Mouse (Mus musculus): Measurements from ENCODE around the gene Gal3st1. TPM values are rescaled to one million over a fixed set of nuclear protein-coding genes. Genes with fewer than 3 reads are reported as not detected.
A peak's percentile ranks its signal among the peaks of the same experiment; 100 is the strongest.
"Not testable (repeated sequence)": the region's sequence is repeated elsewhere in the genome, so short reads cannot be mapped to it uniquely, and the experiment has no call there.

Gene Gal3st1
- polyA plus RNA-seq, 1 experiment = 1.8 TPM

- TF ChIP-seq CTCF (IDR thresholded peaks at IDR 0.05; ENCODE audit: low read depth, low read length) (no peak), POLR2A (IDR thresholded peaks at IDR 0.05; ENCODE audit: insufficient read depth, low read length) (no peak), EP300 (IDR thresholded peaks at IDR 0.05; ENCODE audit: insufficient read depth, low read depth, low read length) (no peak)
- no peak overlapping the region for H3K4me3 ChIP-seq (ENCODE audit: low read depth, low read length)
- peaks cover 3% of the 10 kb centered on the region for H3K27me3 ChIP-seq (ENCODE audit: control insufficient read depth, insufficient read depth, low read length, poor library complexity, severe bottlenecking)
- no peaks in the 10 kb centered on the region for H3K4me1 ChIP-seq (ENCODE audit: control insufficient read depth, insufficient read depth, low read length)
- no peak overlapping the region for H3K9ac ChIP-seq (ENCODE audit: low read depth, poor library complexity, severe bottlenecking)
- H3K36me3 ChIP-seq (ENCODE audit: control insufficient read depth, insufficient read depth, low read length, poor library complexity, severe bottlenecking) = no peaks in the 10 kb centered on the region
- no peak overlapping the region for H3K27ac ChIP-seq (ENCODE audit: insufficient read depth, low read length)
- H3K9me3 ChIP-seq (replicated peaks; ENCODE audit: control insufficient read depth, insufficient read depth, low read length, poor library complexity, severe bottlenecking) = no peaks in the 10 kb centered on the region
Measured at GRCm38 (mm10) chr11:3999547-3999946, 16.1 kb downstream of the Gal3st1 start.

GRCm38 (mm10) chr11:4001603-4002002 is 18.2 kb downstream of the Gal3st1 start:
- H3K4me1 ChIP-seq (ENCODE audit: control insufficient read depth, insufficient read depth, low read length) = no peaks in the 10 kb centered on the region
- H3K9ac ChIP-seq (ENCODE audit: low read depth, poor library complexity, severe bottlenecking) = no peak overlapping the region
- H3K27me3 ChIP-seq (ENCODE audit: control insufficient read depth, insufficient read depth, low read length, poor library complexity, severe bottlenecking) = peaks cover 3% of the 10 kb centered on the region
- peak; percentile 86 for TF ChIP-seq CTCF (IDR thresholded peaks at IDR 0.05; ENCODE audit: low read depth, low read length)
- TF ChIP-seq POLR2A (IDR thresholded peaks at IDR 0.05; ENCODE audit: insufficient read depth, low read length) = no peak
- TF ChIP-seq EP300 (IDR thresholded peaks at IDR 0.05; ENCODE audit: insufficient read depth, low read depth, low read length) = no peak
- no peaks in the 10 kb centered on the region for H3K36me3 ChIP-seq (ENCODE audit: control insufficient read depth, insufficient read depth, low read length, poor library complexity, severe bottlenecking)
- no peak overlapping the region for H3K27ac ChIP-seq (ENCODE audit: insufficient read depth, low read length)
- no peak overlapping the region for H3K4me3 ChIP-seq (ENCODE audit: low read depth, low read length)
- no peaks in the 10 kb centered on the region for H3K9me3 ChIP-seq (replicated peaks; ENCODE audit: control insufficient read depth, insufficient read depth, low read length, poor library complexity, severe bottlenecking)

- no peaks in the 10 kb centered on the region for H3K36me3 ChIP-seq (ENCODE audit: control insufficient read depth, insufficient read depth, low read length, poor library complexity, severe bottlenecking)
- H3K9ac ChIP-seq (ENCODE audit: low read depth, poor library complexity, severe bottlenecking) = no peak overlapping the region
- no peak overlapping the region for H3K4me3 ChIP-seq (ENCODE audit: low read depth, low read length)
- no peaks in the 10 kb centered on the region for H3K4me1 ChIP-seq (ENCODE audit: control insufficient read depth, insufficient read depth, low read length)
- H3K27ac ChIP-seq (ENCODE audit: insufficient read depth, low read length) = no peak overlapping the region
- H3K9me3 ChIP-seq (replicated peaks; ENCODE audit: control insufficient read depth, insufficient read depth, low read length, poor library complexity, severe bottlenecking) = no peaks in the 10 kb centered on the region
- TF ChIP-seq CTCF (IDR thresholded peaks at IDR 0.05; ENCODE audit: low read depth, low read length) (no peak), POLR2A (IDR thresholded peaks at IDR 0.05; ENCODE audit: insufficient read depth, low read length) (no peak), EP300 (IDR thresholded peaks at IDR 0.05; ENCODE audit: insufficient read depth, low read depth, low read length) (no peak)
- no peaks in the 10 kb centered on the region; the same call in 1 of the 2 replicates for H3K27me3 ChIP-seq (ENCODE audit: control insufficient read depth, insufficient read depth, low read length, poor library complexity, severe bottlenecking)
Measured at GRCm38 (mm10) chr11:4005220-4005805, 21.9 kb downstream of the Gal3st1 start.

GRCm38 (mm10) chr11:4006462-4006861 is 23.0 kb downstream of the Gal3st1 start:
- H3K4me3 ChIP-seq (ENCODE audit: low read depth, low read length) = no peak overlapping the region
- H3K9ac ChIP-seq (ENCODE audit: low read depth, poor library complexity, severe bottlenecking) = no peak overlapping the region
- no peak overlapping the region for H3K27ac ChIP-seq (ENCODE audit: insufficient read depth, low read length)
- H3K9me3 ChIP-seq (replicated peaks; ENCODE audit: control insufficient read depth, insufficient read depth, low read length, poor library complexity, severe bottlenecking) = no peaks in the 10 kb centered on the region
- no peaks in the 10 kb centered on the region for H3K27me3 ChIP-seq (ENCODE audit: control insufficient read depth, insufficient read depth, low read length, poor library complexity, severe bottlenecking)
- no peak for TF ChIP-seq POLR2A (IDR thresholded peaks at IDR 0.05; ENCODE audit: insufficient read depth, low read length)
- TF ChIP-seq CTCF (IDR thresholded peaks at IDR 0.05; ENCODE audit: low read depth, low read length) = no peak
- TF ChIP-seq EP300 (IDR thresholded peaks at IDR 0.05; ENCODE audit: insufficient read depth, low read depth, low read length) = no peak
- H3K4me1 ChIP-seq (ENCODE audit: control insufficient read depth, insufficient read depth, low read length) = no peaks in the 10 kb centered on the region
- no peaks in the 10 kb centered on the region for H3K36me3 ChIP-seq (ENCODE audit: control insufficient read depth, insufficient read depth, low read length, poor library complexity, severe bottlenecking)

GRCm38 (mm10) chr11:4012616-4013015 is 29.2 kb downstream of the Gal3st1 start:
- Histone ChIP-seq H3K4me1 (ENCODE audit: control insufficient read depth, insufficient read depth, low read length) (no peaks in the 10 kb centered on the region), H3K9me3 (replicated peaks; ENCODE audit: control insufficient read depth, insufficient read depth, low read length, poor library complexity, severe bottlenecking) (no peaks in the 10 kb centered on the region; the same call in 1 of the 2 replicates)
- no peak for TF ChIP-seq EP300 (IDR thresholded peaks at IDR 0.05; ENCODE audit: insufficient read depth, low read depth, low read length)
- no peak for TF ChIP-seq POLR2A (IDR thresholded peaks at IDR 0.05; ENCODE audit: insufficient read depth, low read length)
- no peak for TF ChIP-seq CTCF (IDR thresholded peaks at IDR 0.05; ENCODE audit: low read depth, low read length)

GRCm38 (mm10) chr11:4015796-4016195 is 32.4 kb downstream of the Gal3st1 start:
- not testable (repeated sequence) for H3K36me3 ChIP-seq (ENCODE audit: control insufficient read depth, insufficient read depth, low read length, poor library complexity, severe bottlenecking); H3K27me3 ChIP-seq (ENCODE audit: control insufficient read depth, insufficient read depth, low read length, poor library complexity, severe bottlenecking); H3K27ac ChIP-seq (ENCODE audit: insufficient read depth, low read length); H3K4me3 ChIP-seq (ENCODE audit: low read depth, low read length); H3K9ac ChIP-seq (ENCODE audit: low read depth, poor library complexity, severe bottlenecking); H3K4me1 ChIP-seq (ENCODE audit: control insufficient read depth, insufficient read depth, low read length); H3K9me3 ChIP-seq (replicated peaks; ENCODE audit: control insufficient read depth, insufficient read depth, low read length, poor library complexity, severe bottlenecking)

More at GRCm38 (mm10) chr11:4012616-4013015, 29.2 kb downstream of the Gal3st1 start:
- no peak overlapping the region for H3K9ac ChIP-seq (ENCODE audit: low read depth, poor library complexity, severe bottlenecking)
- H3K36me3 ChIP-seq (ENCODE audit: control insufficient read depth, insufficient read depth, low read length, poor library complexity, severe bottlenecking) = no peaks in the 10 kb centered on the region
- no peak overlapping the region for H3K4me3 ChIP-seq (ENCODE audit: low read depth, low read length)
- H3K27me3 ChIP-seq (ENCODE audit: control insufficient read depth, insufficient read depth, low read length, poor library complexity, severe bottlenecking) = no peaks in the 10 kb centered on the region
- H3K27ac ChIP-seq (ENCODE audit: insufficient read depth, low read length) = no peak overlapping the region

GRCm38 (mm10) chr11:4022111-4022510 is 38.7 kb downstream of the Gal3st1 start:
- H3K4me1 ChIP-seq (ENCODE audit: control insufficient read depth, insufficient read depth, low read length); H3K27ac ChIP-seq (ENCODE audit: insufficient read depth, low read length); H3K9me3 ChIP-seq (replicated peaks; ENCODE audit: control insufficient read depth, insufficient read depth, low read length, poor library complexity, severe bottlenecking); H3K36me3 ChIP-seq (ENCODE audit: control insufficient read depth, insufficient read depth, low read length, poor library complexity, severe bottlenecking); H3K9ac ChIP-seq (ENCODE audit: low read depth, poor library complexity, severe bottlenecking); H3K4me3 ChIP-seq (ENCODE audit: low read depth, low read length); H3K27me3 ChIP-seq (ENCODE audit: control insufficient read depth, insufficient read depth, low read length, poor library complexity, severe bottlenecking): not testable (repeated sequence)
